In the genomic region with DNA sequence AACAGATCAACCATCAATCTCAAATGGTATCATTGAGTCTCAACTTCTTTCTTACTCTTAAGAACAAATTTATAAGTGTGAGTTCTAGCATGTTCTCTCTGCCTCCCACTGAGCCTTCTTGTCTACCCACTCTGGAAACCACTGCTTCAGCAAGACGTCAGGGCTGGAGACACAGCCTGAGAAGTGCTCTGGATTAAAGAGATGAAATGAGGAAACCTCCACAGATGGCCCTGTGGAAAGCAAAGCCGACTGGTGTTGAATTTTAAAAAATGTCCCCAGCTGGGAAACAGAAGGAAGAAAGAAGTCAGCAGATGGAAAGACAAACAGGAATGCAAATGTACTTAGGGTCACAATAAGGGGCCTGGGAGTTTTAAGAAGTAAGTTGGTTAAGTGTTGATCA, we compare ENCODE assay signal across 24 mouse cellular contexts.
DNase-seq lines count a peak whose midpoint lies in the region; ATAC-seq and TF ChIP-seq lines count a peak whose summit lies in the region.
"Had no signal": no experiment of that assay in that cellular context is flagged by ENCODE, and none has a peak within 500 bp of the region (broad histone marks: within the 10 kb centered on the region; RNA-seq: fewer than 3 reads in every experiment).

No protein-coding gene starts in this region.

- no peak overlapping the region for H3K27ac ChIP-seq in forebrain, postnatal 0 days (ENCODE audit: low read depth, low read length)
- H3K27ac ChIP-seq in forebrain, embryonic 16.5 days (ENCODE audit: low read length) = no peak overlapping the region
- peak overlapping the region; percentile 76 for H3K27ac ChIP-seq in left cerebral cortex, adult 2 months
- H3K27ac ChIP-seq in hindbrain, postnatal 0 days = no peak overlapping the region
- H3K27ac ChIP-seq in midbrain, embryonic 16.5 days (ENCODE audit: low read length) = no peak overlapping the region
- H3K27ac ChIP-seq: embryonic facial prominence, embryonic 10.5 days; forebrain, embryonic 15.5 days; gastrocnemius, adult 2 months; hindbrain, embryonic 15.5 days; limb, embryonic 12.5 days; midbrain, embryonic 10.5 days; stomach, postnatal 0 days had no signal

- no peak overlapping the region for H3K4me3 ChIP-seq in forebrain, postnatal 0 days (ENCODE audit: low read depth, low read length)
- H3K4me3 ChIP-seq in forebrain, embryonic 16.5 days (replicated peaks; ENCODE audit: low read length) = no peak overlapping the region
- no peak overlapping the region for H3K4me3 ChIP-seq in left cerebral cortex, adult 2 months
- no peak overlapping the region for H3K4me3 ChIP-seq in hindbrain, postnatal 0 days (ENCODE audit: low read length)
- H3K4me3 ChIP-seq in midbrain, embryonic 16.5 days (ENCODE audit: low read depth, low read length) = no peak overlapping the region
- H3K4me3 ChIP-seq: embryonic facial prominence, embryonic 10.5 days; forebrain, embryonic 15.5 days; gastrocnemius, adult 2 months; hindbrain, embryonic 15.5 days; limb, embryonic 12.5 days; midbrain, embryonic 10.5 days had no signal

- no peak overlapping the region for H3K4me2 ChIP-seq in forebrain, postnatal 0 days (ENCODE audit: low read depth)
- H3K4me2 ChIP-seq in forebrain, embryonic 16.5 days (ENCODE audit: low read length) = no peak overlapping the region
- no peak overlapping the region for H3K4me2 ChIP-seq in hindbrain, postnatal 0 days (ENCODE audit: low read depth, low read length)
- no peak overlapping the region for H3K4me2 ChIP-seq in midbrain, embryonic 16.5 days (ENCODE audit: low read length)
- H3K4me2 ChIP-seq: forebrain, embryonic 15.5 days; hindbrain, embryonic 15.5 days; limb, embryonic 12.5 days; liver, embryonic 11.5 days had no signal

- H3K36me3 ChIP-seq in forebrain, postnatal 0 days (ENCODE audit: insufficient read depth) = no peaks in the 10 kb centered on the region
- H3K36me3 ChIP-seq in forebrain, embryonic 16.5 days (ENCODE audit: control insufficient read depth, insufficient read depth) = no peaks in the 10 kb centered on the region
- H3K36me3 ChIP-seq in hindbrain, postnatal 0 days (ENCODE audit: insufficient read depth, low read length) = no peaks in the 10 kb centered on the region
- no peaks in the 10 kb centered on the region for H3K36me3 ChIP-seq in midbrain, embryonic 16.5 days (ENCODE audit: control insufficient read depth, insufficient read depth, low read length)
- H3K36me3 ChIP-seq: embryonic facial prominence, embryonic 10.5 days; forebrain, embryonic 15.5 days; hindbrain, embryonic 15.5 days; limb, embryonic 12.5 days; midbrain, embryonic 10.5 days had no signal

- ATAC-seq in forebrain, postnatal 0 days = peak; percentile 42; the same call in 1 of the 2 replicates
- ATAC-seq in forebrain, embryonic 16.5 days = no peak
- ATAC-seq in inflammation-experienced regulatory T-cells, adult 6 months = no peak
- no peak for ATAC-seq in hindbrain, postnatal 0 days
- no peak for ATAC-seq in midbrain, embryonic 16.5 days
- ATAC-seq: activated CD4-positive, CD25-positive, alpha-beta regulatory T cell, adult 4 months; forebrain, embryonic 15.5 days; intestine, embryonic 16.5 days; liver, postnatal 0 days; lung, postnatal 0 days had no signal

- H3K9me3 ChIP-seq in forebrain, postnatal 0 days (ENCODE audit: low read length) = no peaks in the 10 kb centered on the region
- no peaks in the 10 kb centered on the region for H3K9me3 ChIP-seq in forebrain, embryonic 16.5 days (ENCODE audit: control insufficient read depth, low read length)
- H3K9me3 ChIP-seq in hindbrain, postnatal 0 days (ENCODE audit: low read length) = no peaks in the 10 kb centered on the region
- no peaks in the 10 kb centered on the region for H3K9me3 ChIP-seq in midbrain, embryonic 16.5 days (replicated peaks; ENCODE audit: control insufficient read depth, low read length, poor library complexity, severe bottlenecking)
- H3K9me3 ChIP-seq: embryonic facial prominence, embryonic 10.5 days; forebrain, embryonic 15.5 days; hindbrain, embryonic 15.5 days; midbrain, embryonic 10.5 days had no signal

- 23% methylated on average over 2 of the region's 2 CpGs for WGBS in forebrain, postnatal 0 days
- 42% methylated on average over 2 of the region's 2 CpGs for WGBS in forebrain, embryonic 16.5 days
- whole genome bisulfite sequencing in hindbrain, postnatal 0 days = 30% methylated on average over 2 of the region's 2 CpGs
- WGBS in midbrain, embryonic 16.5 days = 38% methylated on average over 2 of the region's 2 CpGs

- peak; percentile 25 for DNase-seq in forebrain, postnatal 0 days
- peak; percentile 80 for DNase-seq in brain, adult 2 months (ENCODE audit: low read depth, low spot score)
- DNase-seq in layer of hippocampus, adult 18-20 months (ENCODE audit: low spot score in 2 of 2) = peak; percentile 58 to 70
- DNase-seq in left cerebral cortex, adult 2 months (ENCODE audit: extremely low spot score in 1 of 2, low spot score in 2 of 2) = no peak
- no peak for DNase-seq in hindbrain, postnatal 0 days (ENCODE audit: low spot score)
- DNase-seq: adrenal gland, adult 8-10 months; cerebellum, adult 9-10 months; gastrocnemius, adult 2 months; kidney, adult 9 months; kidney, postnatal 25 days; liver, postnatal 0 days had no signal

- no peak overlapping the region for H3K9ac ChIP-seq in forebrain, postnatal 0 days
- H3K9ac ChIP-seq in forebrain, embryonic 16.5 days (replicated peaks; ENCODE audit: low read depth, low read length) = no peak overlapping the region
- no peak overlapping the region for H3K9ac ChIP-seq in hindbrain, postnatal 0 days (replicated peaks; ENCODE audit: low read length)
- H3K9ac ChIP-seq in midbrain, embryonic 16.5 days (ENCODE audit: low read depth, low read length) = no peak overlapping the region
- H3K9ac ChIP-seq: forebrain, embryonic 15.5 days; hindbrain, embryonic 15.5 days; limb, embryonic 12.5 days; liver, postnatal 0 days had no signal

- intact Hi-C loops in left cerebral cortex, adult 2 months (cut with DNase I) = no loop called here

- H3K27me3 ChIP-seq in forebrain, postnatal 0 days (ENCODE audit: insufficient read depth, low read length) = no peaks in the 10 kb centered on the region
- H3K27me3 ChIP-seq in forebrain, embryonic 16.5 days (replicated peaks; ENCODE audit: control insufficient read depth, insufficient read depth, low read length) = no peaks in the 10 kb centered on the region
- no peaks in the 10 kb centered on the region for H3K27me3 ChIP-seq in hindbrain, postnatal 0 days (ENCODE audit: insufficient read depth, low read length)
- H3K27me3 ChIP-seq in midbrain, embryonic 16.5 days (ENCODE audit: control insufficient read depth, insufficient read depth, low read depth, low read length) = no peaks in the 10 kb centered on the region
- H3K27me3 ChIP-seq: forebrain, embryonic 15.5 days; hindbrain, embryonic 15.5 days; limb, embryonic 12.5 days had no signal

- no peaks in the 10 kb centered on the region for H3K4me1 ChIP-seq in forebrain, postnatal 0 days (ENCODE audit: insufficient read depth)
- 0 out of 2 replicates have a peak, but pooled peaks cover 2% of the 10 kb centered on the region for H3K4me1 ChIP-seq in forebrain, embryonic 16.5 days (replicated peaks; ENCODE audit: control insufficient read depth, insufficient read depth, low read length)
- no peaks in the 10 kb centered on the region for H3K4me1 ChIP-seq in hindbrain, postnatal 0 days (ENCODE audit: insufficient read depth, low read length)
- H3K4me1 ChIP-seq in midbrain, embryonic 16.5 days (ENCODE audit: control insufficient read depth, insufficient read depth, low read length) = no peaks in the 10 kb centered on the region
- H3K4me1 ChIP-seq: embryonic facial prominence, embryonic 10.5 days; forebrain, embryonic 15.5 days; hindbrain, embryonic 15.5 days; limb, embryonic 12.5 days; midbrain, embryonic 10.5 days had no signal

- TF ChIP-seq CTCF in forebrain, postnatal 0 days (IDR thresholded peaks at IDR 0.05; ENCODE audit: low read depth) = no peak
- TF ChIP-seq CTCF in left cerebral cortex, adult 2 months (IDR thresholded peaks at IDR 0.05) = no peak
- no peak for TF ChIP-seq CTCF in hindbrain, postnatal 0 days (IDR thresholded peaks at IDR 0.05; ENCODE audit: low read depth)

Comparison
In these comparisons a context has a peak if more than half of its experiments do, and no peak if none do; other contexts are left out.
1. DNase-seq: peak in forebrain, postnatal 0 days (single experiment), brain, adult 2 months (single experiment) and layer of hippocampus, adult 18-20 months (2 of 2); none in left cerebral cortex, adult 2 months (0 of 2) and hindbrain, postnatal 0 days (single experiment).